Mouse (Mus musculus): ENCODE results near the gene Sptbn1.

- TF ChIP-seq CTCF (IDR thresholded peaks at IDR 0.05; ENCODE audit: low read depth) (no peak), EP300 (IDR thresholded peaks at IDR 0.05; ENCODE audit: low read depth) (0 out of 2 replicates have a peak, but pooled peaks have one; percentile 14)
Observed at GRCm38 (mm10) chr11:30197564-30198090, 70.3 kb downstream of the Sptbn1 start.

Data from heart, postnatal 0 days (tissue).